8 mouse cellular contexts compared by ENCODE assay signal in genomic region chr13:84222682-84222992, GRCm38 (mm10). TPM values are rescaled to one million over a fixed set of nuclear protein-coding genes. Genes with fewer than 3 reads are reported as not detected.
DNase-seq lines count a peak whose midpoint lies in the region; ATAC-seq and TF ChIP-seq lines count a peak whose summit lies in the region.

No protein-coding gene starts in this region.

- peak overlapping the region; percentile 70 for H3K27ac ChIP-seq in heart, embryonic 12.5 days (ENCODE audit: poor library complexity, severe bottlenecking)
- H3K27ac ChIP-seq in CH12.LX (ENCODE audit: insufficient read depth, low read depth), result no peak overlapping the region
- 0 out of 2 replicates have a peak overlapping the region, but pooled peaks have one; percentile 48 for H3K27ac ChIP-seq in forebrain, embryonic 11.5 days (ENCODE audit: low read depth, low read length)
- peak overlapping the region; percentile 71 for H3K27ac ChIP-seq in liver, embryonic 13.5 days

- H3K27me3 ChIP-seq in heart, embryonic 12.5 days (replicated peaks), result no peaks in the 10 kb centered on the region
- H3K27me3 ChIP-seq in CH12.LX (replicated peaks), result no peaks in the 10 kb centered on the region
- H3K27me3 ChIP-seq in forebrain, embryonic 11.5 days (ENCODE audit: control insufficient read depth, insufficient read depth, low read length), result no peaks in the 10 kb centered on the region
- H3K27me3 ChIP-seq in liver, embryonic 13.5 days, result no peaks in the 10 kb centered on the region

- no peak for TF ChIP-seq EP300 in CH12.LX (IDR thresholded peaks at IDR 0.05; ENCODE audit: low read length)

- WGBS in heart, embryonic 12.5 days, result 5% methylated on average over 10 of the region's 10 CpGs
- WGBS in forebrain, embryonic 11.5 days, result 2% methylated on average over 10 of the region's 10 CpGs
- 2% methylated on average over 10 of the region's 10 CpGs for WGBS in liver, embryonic 13.5 days (ENCODE audit: insufficient replicate concordance)

- TF ChIP-seq RAD21 in CH12.LX (IDR thresholded peaks at IDR 0.05; ENCODE audit: low read depth, low read length), result no peak

- DNase-seq in heart, postnatal 4 days, result no peak
- DNase-seq in CH12.LX (ENCODE audit: extremely low read depth), result peak; percentile 20
- no peak for DNase-seq in forebrain, embryonic 11.5 days (ENCODE audit: low spot score)
- DNase-seq in liver, embryonic 13.5 days, result no peak
- no peak for DNase-seq in layer of hippocampus, adult 18-20 months (ENCODE audit: low spot score in 2 of 2)
- no peak for DNase-seq in testis, postnatal 14 days (ENCODE audit: low spot score)
- no peak for DNase-seq in cerebellum, postnatal 14 days

- peak overlapping the region; percentile 97 for H3K4me3 ChIP-seq in heart, embryonic 12.5 days
- H3K4me3 ChIP-seq in CH12.LX (replicated peaks in 1 of 3; ENCODE audit: low read depth in 2 of 3, low read length in 2 of 3, poor library complexity in 1 of 3), result peak overlapping the region; percentile 77 to 99 (median 97)
- peak overlapping the region; percentile 58 for H3K4me3 ChIP-seq in forebrain, embryonic 11.5 days (ENCODE audit: low read depth, low read length)
- H3K4me3 ChIP-seq in liver, embryonic 13.5 days (replicated peaks), result peak overlapping the region; percentile 78

- dilution Hi-C loops in CH12.LX (cut with MboI; ENCODE audit: extremely low pct_ligation_motif_present, extremely low pct_unique_long_range_greater_than_20kb, low sequenced_read_pairs), result no loop called here

- in situ Hi-C loops in CH12.LX (cut with MboI; ENCODE audit: low pct_ligation_motif_present, low pct_unique_long_range_greater_than_20kb, low sequenced_read_pairs), result no loop called here

- H3K79me2 ChIP-seq in CH12.LX (replicated peaks; ENCODE audit: control insufficient read depth, extremely low read depth, insufficient read depth, poor library complexity, severe bottlenecking), result peaks cover 47% of the 10 kb centered on the region

- peaks cover 12% of the 10 kb centered on the region for H3K4me1 ChIP-seq in heart, embryonic 12.5 days (replicated peaks)
- H3K4me1 ChIP-seq in CH12.LX (ENCODE audit: control insufficient read depth in 1 of 2, insufficient read depth in 2 of 2), result peaks cover 5 to 31% of the 10 kb centered on the region in 2 experiments; a peak in 3 of 4 replicates
- H3K4me1 ChIP-seq in forebrain, embryonic 11.5 days (replicated peaks; ENCODE audit: control insufficient read depth, insufficient read depth, low read length), result no peaks in the 10 kb centered on the region; the same call in 1 of the 2 replicates
- H3K4me1 ChIP-seq in liver, embryonic 13.5 days (replicated peaks), result peaks cover 16% of the 10 kb centered on the region

- TF ChIP-seq POLR2A in CH12.LX (IDR thresholded peaks at IDR 0.05; ENCODE audit: low read depth, low read length), result no peak

- H3K9ac ChIP-seq in heart, embryonic 12.5 days, result peak overlapping the region; percentile 90
- H3K9ac ChIP-seq in CH12.LX (ENCODE audit: insufficient read depth, low read depth), result peak overlapping the region; percentile 96
- peak overlapping the region; percentile 69 for H3K9ac ChIP-seq in forebrain, embryonic 11.5 days (ENCODE audit: low read length)
- peak overlapping the region; percentile 82 for H3K9ac ChIP-seq in liver, embryonic 13.5 days

- no peak for TF ChIP-seq CTCF in CH12.LX (conservative IDR thresholded peaks at IDR 0.05 in 1 of 2, IDR thresholded peaks at IDR 0.05 in 1 of 2; ENCODE audit: low read depth in 2 of 2, low read length in 2 of 2)

- H3K9me3 ChIP-seq in heart, embryonic 12.5 days (replicated peaks), result no peaks in the 10 kb centered on the region
- H3K9me3 ChIP-seq in CH12.LX (replicated peaks; ENCODE audit: low read length), result no peaks in the 10 kb centered on the region
- H3K9me3 ChIP-seq in forebrain, embryonic 11.5 days (ENCODE audit: control insufficient read depth, low read length), result no peaks in the 10 kb centered on the region
- H3K9me3 ChIP-seq in liver, embryonic 13.5 days (replicated peaks), result no peaks in the 10 kb centered on the region

- no peak for ATAC-seq in heart, embryonic 12.5 days (ENCODE audit: insufficient number of reproducible peaks, low FRiP score)
- no peak for ATAC-seq in forebrain, embryonic 11.5 days (replicated peaks; ENCODE audit: low FRiP score)
- ATAC-seq in liver, embryonic 13.5 days (ENCODE audit: low read depth), result no peak

- peak overlapping the region; percentile 97 for H3K4me2 ChIP-seq in heart, embryonic 12.5 days
- peak overlapping the region; percentile 98 for H3K4me2 ChIP-seq in CH12.LX (ENCODE audit: insufficient read depth, low read depth, poor library complexity, severe bottlenecking)
- H3K4me2 ChIP-seq in forebrain, embryonic 11.5 days (ENCODE audit: low read depth, low read length, severe bottlenecking), result peak overlapping the region; percentile 78
- peak overlapping the region; percentile 91 for H3K4me2 ChIP-seq in liver, embryonic 13.5 days

- H3K36me3 ChIP-seq in heart, embryonic 12.5 days, result peaks cover under 1% of the 10 kb centered on the region; the same call in 1 of the 2 replicates
- peaks cover 0 to 3% of the 10 kb centered on the region in 2 experiments for H3K36me3 ChIP-seq in CH12.LX (replicated peaks in 1 of 2; ENCODE audit: control insufficient read depth in 1 of 2, insufficient read depth in 1 of 2, low read length in 1 of 2)
- no peaks in the 10 kb centered on the region for H3K36me3 ChIP-seq in forebrain, embryonic 11.5 days (ENCODE audit: control insufficient read depth, insufficient read depth, low read length)
- H3K36me3 ChIP-seq in liver, embryonic 13.5 days, result no peaks in the 10 kb centered on the region

TF ChIP-seq in CH12.LX, 34 proteins besides CTCF, POLR2A, EP300 and RAD21:
- TF ChIP-seq TBP (conservative IDR thresholded peaks at IDR 0.05; ENCODE audit: low read depth, low read length) (no peak), ELF1 (IDR thresholded peaks at IDR 0.05; ENCODE audit: low read depth, low read length) (no peak), ZNF384 (IDR thresholded peaks at IDR 0.05; ENCODE audit: low read depth, low read length) (no peak), MEF2A (IDR thresholded peaks at IDR 0.05; ENCODE audit: borderline replicate concordance, low read depth, low read length) (no peak), JUND (conservative IDR thresholded peaks at IDR 0.05; ENCODE audit: low read depth, low read length) (no peak), MAZ (IDR thresholded peaks at IDR 0.05; ENCODE audit: low read depth, low read length) (no peak), MXI1 (IDR thresholded peaks at IDR 0.05; ENCODE audit: low read depth, low read length) (no peak), KAT2A (IDR thresholded peaks at IDR 0.05; ENCODE audit: insufficient replicate concordance, low read length) (no peak), ETS1 (conservative IDR thresholded peaks at IDR 0.05; ENCODE audit: low read depth, low read length) (no peak), ZMIZ1 (IDR thresholded peaks at IDR 0.05; ENCODE audit: low read depth, low read length) (no peak), SIN3A (IDR thresholded peaks at IDR 0.05; ENCODE audit: low read length) (no peak), JUN (IDR thresholded peaks at IDR 0.05; ENCODE audit: insufficient read depth, low read depth, low read length) (no peak), CHD1 (IDR thresholded peaks at IDR 0.05; ENCODE audit: low read depth, low read length) (no peak), POLR2AphosphoS2 (IDR thresholded peaks at IDR 0.05; ENCODE audit: low read depth, low read length) (no peak), BHLHE40 (IDR thresholded peaks at IDR 0.05; ENCODE audit: low read depth, low read length) (no peak), NRF1 (IDR thresholded peaks at IDR 0.05; ENCODE audit: low read depth, low read length) (no peak), E2F4 (IDR thresholded peaks at IDR 0.05; ENCODE audit: insufficient replicate concordance, low read depth, low read length) (no peak), MAFK (IDR thresholded peaks at IDR 0.05; ENCODE audit: insufficient replicate concordance, low read length) (no peak), UBTF (IDR thresholded peaks at IDR 0.05; ENCODE audit: low read depth, low read length) (no peak), GABPA (IDR thresholded peaks at IDR 0.05; ENCODE audit: insufficient replicate concordance, low read depth, low read length) (no peak)

RNA-seq across cellular contexts. Expression of gene Tmem161b, which starts 0.5 kb away (rescaled TPM):
- polyA plus RNA-seq in heart, embryonic 12.5 days (2016; fragmentation: Nextera tagmentation; extraction: Ambion mirVana), result 12.4 and 14.8 TPM in 2 replicates
- 10 to 100 TPM; 19.6 to 27.1 TPM for total RNA-seq in heart, postnatal 4 days (2021)
- total RNA-seq in CH12.LX (2012; rRNA removed) (14.8 and 16.6 TPM in 2 replicates), CH12.LX (2014; rRNA removed) (50.7 and 58.8 TPM in 2 replicates)
- 25.3 and 28.1 TPM in 2 replicates for polyA plus RNA-seq in CH12.LX (2012; ENCODE audit: insufficient read length, low read depth)
- 31.4 and 33.3 TPM in 2 replicates for polyA plus RNA-seq in forebrain, embryonic 11.5 days (2014; fragmentation: Nextera tagmentation; extraction: Ambion mirVana)
- 6.0 and 6.8 TPM in 2 replicates for polyA plus RNA-seq in liver, embryonic 13.5 days (2015; fragmentation: Nextera tagmentation; extraction: Ambion mirVana)
- total RNA-seq in layer of hippocampus, adult 18-20 months (2021), result 10 to 100 TPM; 32.2 to 36.6 TPM
